Mouse (Mus musculus): ENCODE results near the gene Pola1.

- TF ChIP-seq CTCF (IDR thresholded peaks at IDR 0.05; ENCODE audit: extremely low read depth, insufficient read depth, low read length) (no peak), POLR2A (IDR thresholded peaks at IDR 0.05; ENCODE audit: extremely low read depth, insufficient read depth, low read length) (no peak)
These were observed 350.8 kb downstream of the Pola1 start for GRCm38 (mm10) chrX:93281028-93281723.
